Mouse (Mus musculus) cortical plate, adult 2 months (tissue): ENCODE results near the gene G3bp1.
A peak's percentile ranks its signal among the peaks of the same experiment; 100 is the strongest.

ENCODE experiments used
- CTCF ChIP-seq: fragments of 200-500 bp; IDR thresholded peaks from 2 replicates; pipeline ENCODE4 v1.5.1; 2011; ENCODE audit warnings: mild to moderate bottlenecking, control low read depth, low read length; ENCODE audit not compliant: insufficient read depth; ENCODE audit errors: extremely low read depth
- POLR2A ChIP-seq: fragments of 200-500 bp; IDR thresholded peaks from 2 replicates; pipeline ENCODE4 v1.6.1; 2011; ENCODE audit warnings: mild to moderate bottlenecking, low read length, control low read depth; ENCODE audit not compliant: insufficient read depth; ENCODE audit errors: extremely low read depth

- TF ChIP-seq CTCF (peak; percentile 21; the same call in 1 of the 2 replicates), POLR2A (no peak)
Observed at GRCm38 (mm10) chr11:55460559-55461018, 8.9 kb upstream of the G3bp1 start.
